Mouse (Mus musculus) c-Kit-positive CD71-positive TER-119-positive erythroid progenitor cells, embryonic 14.5 days (primary cell): ENCODE data around the gene Hyal2.
"Not testable (repeated sequence)": the region's sequence is repeated elsewhere in the genome, so short reads cannot be mapped to it uniquely, and the experiment has no call there.

Source experiments
- DNase-seq: peaks from one replicate; pipeline ENCODE4 v3.0.0-alpha.2; 2013; ENCODE audit warnings: low spot score

The Hyal2 gene

DNA sequence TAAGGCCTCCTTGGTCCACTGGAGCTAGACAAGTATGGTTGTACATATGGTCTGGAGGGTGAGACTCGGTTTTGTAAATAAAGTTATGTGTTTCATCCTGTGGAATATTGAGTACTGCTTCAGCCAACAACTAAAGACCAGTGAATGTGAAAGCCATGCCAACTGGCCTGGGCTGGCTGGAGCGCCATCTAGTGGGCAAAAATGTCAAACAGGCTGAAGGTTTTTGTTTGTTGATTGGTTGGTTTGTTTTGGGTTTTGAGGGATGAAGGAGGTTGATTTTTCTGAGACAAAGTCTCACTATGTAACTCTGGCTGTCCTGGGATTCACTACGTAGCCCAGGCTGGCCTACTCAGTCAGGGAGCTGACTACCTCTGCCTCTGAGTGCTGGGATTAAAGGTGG is 22.1 kb upstream of the Hyal2 start:
- peak; percentile 75 for DNase-seq

DNA sequence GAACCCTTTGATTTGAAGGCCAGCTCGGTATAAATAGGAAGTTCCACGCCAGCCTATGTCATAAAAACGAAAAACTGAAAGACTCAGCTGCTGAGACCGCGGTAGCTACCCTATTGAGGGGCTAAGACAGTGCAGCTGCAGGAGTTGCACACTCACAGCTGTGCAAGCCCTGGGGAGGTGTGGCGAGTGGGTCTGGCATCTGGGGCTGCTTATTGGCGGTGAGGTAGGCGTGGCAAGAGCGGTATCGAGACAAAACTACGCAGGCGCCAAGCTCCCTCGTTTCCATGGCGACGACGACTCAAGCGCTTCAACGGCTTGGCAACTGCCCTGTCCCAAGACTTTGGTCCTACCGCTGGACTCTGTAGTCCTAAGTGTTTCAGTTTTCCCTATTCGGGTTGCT is 20.7 kb upstream of the Hyal2 start, which contains the start of gene Zmynd10:
Gene Zmynd10 (plus strand): TSS at position 273 of the 400 bp plus-strand sequence.
- peak; percentile 93 for DNase-seq

DNA sequence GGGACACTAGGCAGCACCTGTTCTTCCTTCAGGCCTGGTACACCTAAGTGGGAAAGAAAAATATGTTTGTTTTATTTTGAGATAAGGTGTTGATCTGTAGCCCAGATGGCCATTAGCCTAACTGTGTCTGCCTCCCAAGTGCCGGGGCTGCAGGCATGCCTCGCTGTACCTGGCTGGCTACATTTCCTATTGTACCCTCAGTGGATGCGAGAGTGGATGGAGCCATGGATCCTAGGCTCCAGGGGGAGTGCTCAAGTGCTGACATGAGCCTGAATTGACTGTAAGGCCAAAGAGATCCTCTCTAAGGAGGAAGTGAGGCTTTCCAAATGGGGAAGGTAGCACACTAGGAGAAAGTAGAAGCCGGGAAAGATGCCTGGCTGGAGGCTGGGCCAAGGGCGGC is 19.8 kb upstream of the Hyal2 start:
- DNase-seq: no peak

DNA sequence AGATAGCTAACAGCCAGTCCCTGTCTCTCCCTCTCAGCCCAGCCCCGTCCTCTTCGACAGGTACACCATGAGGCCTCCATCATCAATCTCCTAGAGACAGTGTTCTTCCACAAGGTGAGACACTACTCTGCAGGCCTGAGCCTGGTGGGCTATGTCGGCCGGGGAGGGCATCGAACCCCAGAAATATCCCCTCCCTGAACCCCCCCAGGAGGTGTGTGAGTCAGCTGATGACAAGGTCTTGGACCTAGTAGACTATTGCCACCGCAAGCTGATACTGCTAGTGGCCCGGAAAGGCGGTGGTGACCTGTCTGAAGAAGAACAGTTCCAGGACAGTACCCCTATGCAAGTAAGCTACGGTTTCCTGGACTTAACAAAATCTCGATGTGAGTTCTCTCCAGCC is 18.9 kb upstream of the Hyal2 start:
- DNase-seq: no peak

DNA sequence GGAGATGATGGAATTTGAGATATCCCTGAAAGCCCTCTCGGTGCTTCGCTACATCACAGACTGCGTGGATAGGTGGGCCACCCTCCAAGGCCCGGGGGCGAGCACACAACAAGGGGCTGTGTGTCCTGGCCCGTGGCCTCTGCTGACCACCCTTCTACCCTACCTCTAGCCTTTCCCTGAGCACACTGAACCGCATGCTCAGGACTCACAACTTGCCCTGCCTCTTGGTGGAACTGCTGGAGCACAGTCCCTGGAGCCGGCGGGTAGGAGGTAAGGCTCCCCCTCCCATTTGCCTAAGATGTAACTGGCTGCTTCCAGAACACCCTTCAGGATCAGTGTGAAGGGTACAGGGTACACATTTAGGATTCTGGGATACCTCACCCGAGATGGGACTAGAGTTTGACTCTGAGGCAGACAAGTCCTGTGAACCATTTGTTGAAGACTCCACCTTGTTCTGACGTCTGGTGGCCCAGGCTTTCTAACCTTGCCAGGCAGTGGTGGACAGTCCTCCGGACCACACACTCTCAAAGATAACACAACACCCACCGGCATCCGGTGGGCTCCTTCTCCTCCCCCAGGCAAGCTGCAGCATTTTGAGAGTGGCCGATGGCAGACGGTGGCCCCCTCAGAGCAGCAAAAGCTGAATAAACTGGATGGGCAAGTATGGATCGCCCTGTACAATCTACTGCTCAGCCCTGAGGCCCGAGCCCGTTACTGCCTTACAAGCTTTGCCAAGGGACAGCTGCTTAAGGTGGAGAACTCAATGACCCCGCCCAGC is 18.3 kb upstream of the Hyal2 start:
- no peak for DNase-seq

GRCm38 (mm10) chr9:107550491-107551116 is 17.1 kb upstream of the Hyal2 start:
- DNase-seq: no peak

- DNase-seq: no peak
Measured at GRCm38 (mm10) chr9:107551117-107551889, 16.4 kb upstream of the Hyal2 start, which contains the start of gene Rassf1. Rassf1 (plus strand) TSS chr9:107551555.

GRCm38 (mm10) chr9:107551890-107552355 is 15.8 kb upstream of the Hyal2 start:
- DNase-seq: no peak

- DNase-seq: no peak
Measured at GRCm38 (mm10) chr9:107552690-107553393, 14.9 kb upstream of the Hyal2 start.

GRCm38 (mm10) chr9:107553541-107554318 is 14.0 kb upstream of the Hyal2 start:
- no peak for DNase-seq

GRCm38 (mm10) chr9:107554319-107554825 is 13.4 kb upstream of the Hyal2 start:
- DNase-seq: peak; percentile 97

DNA sequence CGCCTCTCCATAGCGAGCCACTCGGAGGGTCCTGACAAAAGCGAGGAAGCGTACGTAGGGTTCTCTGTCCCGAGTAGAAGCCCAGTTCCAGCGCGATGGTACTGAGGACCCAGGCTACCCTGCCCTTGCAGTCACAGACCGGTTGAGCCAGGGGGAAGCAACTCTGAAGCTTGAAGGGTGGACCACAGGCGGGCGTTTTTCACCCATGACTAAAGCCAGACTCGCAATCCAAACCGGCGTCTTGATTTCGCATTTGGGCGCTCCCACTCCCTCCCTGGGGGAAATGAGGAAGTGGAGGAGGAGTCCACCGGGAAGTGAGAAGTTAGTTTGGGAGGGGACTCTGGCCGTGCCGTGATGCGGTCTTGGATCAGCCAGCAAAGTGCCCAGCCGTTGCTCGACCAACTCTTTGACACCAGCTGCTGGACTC is 12.7 kb upstream of the Hyal2 start:
- no peak for DNase-seq

GRCm38 (mm10) chr9:107555701-107556100 is 12.0 kb upstream of the Hyal2 start:
- DNase-seq: no peak

DNA sequence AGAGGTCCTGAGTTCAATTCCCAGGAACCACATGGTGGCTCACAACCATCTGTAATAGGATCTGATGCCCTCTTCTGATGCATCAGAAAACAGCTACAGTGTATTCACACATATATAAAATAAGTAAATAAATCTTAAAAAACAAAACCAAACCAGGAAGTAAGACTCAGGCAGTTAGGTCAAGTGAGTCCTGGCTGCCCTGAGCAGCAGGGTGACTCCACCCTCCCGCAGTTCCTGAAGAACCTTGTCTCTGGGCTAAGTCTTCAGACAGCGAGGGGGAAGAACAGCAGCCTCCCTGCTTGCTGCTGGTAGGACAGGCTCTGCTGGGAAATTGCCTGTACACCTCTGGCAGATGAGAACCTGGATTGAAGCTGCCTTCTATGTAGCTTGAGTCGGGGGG is 11.4 kb upstream of the Hyal2 start:
- DNase-seq: no peak

- peak; percentile 90 for DNase-seq
Measured at GRCm38 (mm10) chr9:107563029-107563581, 4.6 kb upstream of the Hyal2 start, which contains the start of gene Tusc2. Tusc2 (plus strand) TSS chr9:107563255.

- not testable (repeated sequence) for DNase-seq
Measured at GRCm38 (mm10) chr9:107565556-107565955, 2.2 kb upstream of the Hyal2 start.

- DNase-seq: peak; percentile 85
Measured at GRCm38 (mm10) chr9:107566041-107566709, 1.6 kb upstream of the Hyal2 start.

DNA sequence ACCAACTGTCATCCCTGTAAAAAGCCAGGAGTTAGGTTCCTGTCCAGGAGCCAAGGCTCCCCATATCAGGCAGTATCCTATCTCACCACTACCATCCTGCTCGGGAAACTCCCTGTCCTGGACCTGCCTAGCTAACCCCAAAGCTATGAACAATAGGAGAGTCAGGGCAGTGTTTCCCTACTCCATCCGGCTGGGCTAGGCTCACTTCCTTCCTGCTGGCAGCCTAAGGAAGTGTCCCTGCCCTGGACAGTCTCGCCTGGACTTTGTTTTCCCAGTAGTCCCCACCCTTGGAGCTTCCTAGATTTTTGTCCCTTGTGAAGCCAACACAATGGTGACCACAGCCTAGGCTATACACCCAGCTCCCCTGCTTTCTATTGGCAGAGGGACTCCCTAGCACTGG is 890 bp upstream of the Hyal2 start:
- DNase-seq: no peak

DNA sequence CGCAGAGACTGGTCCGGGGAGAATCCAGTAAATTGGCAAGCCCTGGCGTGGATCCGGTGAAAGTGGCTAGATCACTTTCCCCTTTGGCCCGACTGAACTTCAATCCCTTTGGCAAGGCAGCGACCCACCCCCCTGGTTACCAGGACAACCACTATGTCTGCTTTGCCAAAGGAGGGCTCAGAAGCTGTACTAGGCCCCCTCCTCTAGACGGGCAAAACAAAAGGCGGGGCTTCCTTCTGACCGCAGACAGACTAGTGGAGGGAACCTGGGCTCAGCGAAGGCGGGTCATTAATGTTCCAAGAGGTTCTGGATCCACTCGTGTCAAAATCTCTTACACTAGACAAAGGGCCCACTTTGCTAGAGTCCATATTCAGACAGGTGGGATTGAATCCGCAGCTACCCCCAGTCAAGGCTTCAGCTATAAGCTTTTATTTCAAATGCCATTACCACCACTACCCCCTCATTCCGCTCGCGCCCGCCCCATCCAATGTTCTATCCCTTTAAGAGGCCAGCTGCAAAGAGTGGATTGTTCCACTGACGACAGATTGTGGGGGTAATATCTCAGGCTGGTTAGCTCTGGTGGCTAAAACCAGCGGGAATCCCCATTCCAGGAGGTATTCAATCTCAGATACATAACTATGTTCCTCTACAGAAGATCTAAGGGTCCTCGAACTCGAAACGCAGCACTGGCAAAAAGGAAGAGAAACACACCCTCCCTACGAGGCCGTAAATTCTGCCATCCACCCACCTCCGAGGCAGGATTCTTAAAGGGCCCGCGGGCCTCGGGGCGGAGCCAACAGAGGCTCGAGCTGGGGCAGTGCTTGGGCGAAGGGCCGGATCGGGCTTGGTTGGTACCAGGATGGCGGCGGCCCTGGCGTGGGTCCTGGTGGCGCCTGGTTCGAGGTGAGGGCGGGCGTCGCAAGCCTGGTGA is 851 bp downstream of the Hyal2 start:
- DNase-seq: peak; percentile 89
